Mouse (Mus musculus) left cerebral cortex, postnatal 4 days (tissue): ENCODE measurements at regions not wholly inside any gene's neighbourhood (a gene's known extent, or its start where the extent isn't known, plus 50 kb on each side); places are given as distances from the start of the nearest gene placed in this dataset.
A peak's percentile ranks its signal among the peaks of the same experiment; 100 is the strongest.

Source experiments
- DNase-seq: peaks from one replicate; pipeline ENCODE4 v3.0.0-alpha.2; 2022
- intact Hi-C: fragments of 180-260 bp; cut with DNase I; formaldehyde crosslinking; loops from one replicate; pipeline ENCODE4 v1.15.1; 2025
- microRNA-seq: library from miRNA; unstranded; fragments of <30 nt; microRNA quantifications from one replicate; pipeline ENCODE4 v1.2.0, GENCODE M21; 2022

- intact Hi-C loops: loop anchor here (5.0 kb wide), 1 partner anchor 149 kb away; no protein-coding TSS in a partner anchor
- no peak for DNase-seq
Measured at GRCm38 (mm10) chr6:51361611-51362180, 70.8 kb upstream of the Nfe2l3 start.

- intact Hi-C loops: loop anchor here (5.0 kb wide), 1 partner anchor 150 kb away; no protein-coding TSS in a partner anchor
- peak; percentile 89 for DNase-seq
Measured at GRCm38 (mm10) chr6:51362475-51363226, 69.8 kb upstream of the Nfe2l3 start.

- intact Hi-C loops: loop anchor here (5.0 kb wide), 1 partner anchor 152 kb away; no protein-coding TSS in a partner anchor
- no peak for DNase-seq
Measured at GRCm38 (mm10) chr6:51364776-51365175, 67.7 kb upstream of the Nfe2l3 start.

GRCm38 (mm10) chr6:51369771-51370170 is 62.7 kb upstream of the Nfe2l3 start:
- intact Hi-C loops: no loop called here
- no peak for DNase-seq

GRCm38 (mm10) chr6:51372357-51372756 is 60.1 kb upstream of the Nfe2l3 start:
- intact Hi-C loops: no loop called here
- DNase-seq: no peak

GRCm38 (mm10) chr6:51378436-51378835 is 54.0 kb upstream of the Nfe2l3 start:
- DNase-seq: no peak
- intact Hi-C loops: no loop called here

GRCm38 (mm10) chr6:51379074-51379473 is 53.4 kb upstream of the Nfe2l3 start:
- intact Hi-C loops: no loop called here
- no peak for DNase-seq

- intact Hi-C loops: loop anchor here (5.0 kb wide), 2 partner anchors 88 to 198 kb away; partner anchors contain the start of gene Hnrnpa2b1
- DNase-seq: peak; percentile 67
Measured at GRCm38 (mm10) chr6:51379560-51380274, 52.8 kb upstream of the Nfe2l3 start.

- no peak for DNase-seq
- intact Hi-C loops: loop anchor here (5.0 kb wide), 2 partner anchors 87 to 197 kb away; partner anchors contain the start of gene Hnrnpa2b1
Measured at GRCm38 (mm10) chr6:51380275-51380575, 52.2 kb upstream of the Nfe2l3 start.

- DNase-seq: no peak
- intact Hi-C loops: loop anchor here (5.0 kb wide), 2 partner anchors 86 to 196 kb away; partner anchors contain the start of gene Hnrnpa2b1
Measured at GRCm38 (mm10) chr6:51381465-51381864, 51.0 kb upstream of the Nfe2l3 start.

Small RNA genes in the stretch of these regions (microRNA-seq; reads per million reads assigned to microRNA genes)
- gene Mir148a: 92.1 reads per million, percentile 50 among the genes with 10 or more reads in this experiment
